In the genomic region with DNA sequence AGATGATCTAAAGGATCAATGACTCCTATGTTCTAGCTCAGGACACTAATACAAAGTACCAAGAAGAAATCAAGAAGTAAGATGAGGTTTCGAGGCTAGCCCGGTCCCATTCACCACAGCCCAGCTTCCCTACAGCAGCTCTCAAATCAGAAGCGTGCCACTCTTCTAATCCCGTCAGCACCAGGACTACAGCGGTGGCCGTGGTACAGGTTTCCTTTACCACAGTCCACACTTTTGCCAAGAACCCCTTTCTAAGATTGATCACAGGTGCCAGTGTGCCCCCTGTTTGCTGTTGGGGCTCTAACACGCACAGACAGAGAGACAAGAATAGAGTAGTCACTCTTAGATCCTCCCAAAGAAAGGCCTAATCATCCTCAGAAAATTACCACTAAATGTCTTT, we compare ENCODE assay signal across 29 mouse cellular contexts.
"Had no signal": no experiment of that assay in that cellular context is flagged by ENCODE, and none has a peak within 500 bp of the region (broad histone marks: within the 10 kb centered on the region; RNA-seq: fewer than 3 reads in every experiment).

No protein-coding gene starts in this region.

- H3K36me3 ChIP-seq: heart, embryonic 12.5 days; heart, embryonic 13.5 days; heart, embryonic 15.5 days; hindbrain, embryonic 10.5 days; hindbrain, embryonic 12.5 days; hindbrain, embryonic 13.5 days; hindbrain, embryonic 15.5 days; intestine, embryonic 15.5 days; kidney, embryonic 15.5 days had no signal

- H3K27me3 ChIP-seq: heart, embryonic 12.5 days; heart, embryonic 13.5 days; heart, embryonic 15.5 days; hindbrain, embryonic 12.5 days; hindbrain, embryonic 13.5 days; hindbrain, embryonic 15.5 days; intestine, embryonic 15.5 days; kidney, embryonic 15.5 days had no signal

- DNase-seq: heart, postnatal 10 days; heart, postnatal 36 days; heart, postnatal 4 days; kidney, adult 11 months; kidney, adult 18-20 months; kidney, adult 2 months; kidney, adult 8-10 months; kidney, adult 9 months; kidney, postnatal 10 days; kidney, postnatal 14 days; kidney, postnatal 25 days; kidney, postnatal 36 days; kidney, postnatal 4 days; layer of hippocampus, adult 9-11 months; layer of hippocampus, postnatal 36 days had no signal

- H3K9me3 ChIP-seq: heart, embryonic 12.5 days; heart, embryonic 13.5 days; heart, embryonic 15.5 days; hindbrain, embryonic 10.5 days; hindbrain, embryonic 12.5 days; hindbrain, embryonic 13.5 days; hindbrain, embryonic 15.5 days; intestine, embryonic 15.5 days; kidney, embryonic 15.5 days had no signal

- H3K27ac ChIP-seq: heart, embryonic 13.5 days; heart, embryonic 15.5 days; hindbrain, embryonic 10.5 days; hindbrain, embryonic 12.5 days; hindbrain, embryonic 13.5 days; hindbrain, embryonic 14.5 days; hindbrain, embryonic 15.5 days; hindbrain, postnatal 0 days; intestine, embryonic 15.5 days; kidney, embryonic 15.5 days; kidney, postnatal 0 days; layer of hippocampus, adult 2 months; left cerebral cortex, adult 2 months had no signal

- H3K4me3 ChIP-seq: heart, embryonic 12.5 days; heart, embryonic 13.5 days; heart, embryonic 15.5 days; hindbrain, embryonic 10.5 days; hindbrain, embryonic 12.5 days; hindbrain, embryonic 13.5 days; hindbrain, embryonic 15.5 days; intestine, embryonic 15.5 days; kidney, embryonic 15.5 days; layer of hippocampus, adult 2 months; left cerebral cortex, adult 2 months had no signal

- H3K4me1 ChIP-seq: heart, embryonic 12.5 days; heart, embryonic 13.5 days; heart, embryonic 15.5 days; hindbrain, embryonic 10.5 days; hindbrain, embryonic 12.5 days; hindbrain, embryonic 13.5 days; hindbrain, embryonic 15.5 days; intestine, embryonic 15.5 days; kidney, embryonic 15.5 days had no signal
